Mouse (Mus musculus): Measurements from ENCODE around the gene Klc4.

DNA sequence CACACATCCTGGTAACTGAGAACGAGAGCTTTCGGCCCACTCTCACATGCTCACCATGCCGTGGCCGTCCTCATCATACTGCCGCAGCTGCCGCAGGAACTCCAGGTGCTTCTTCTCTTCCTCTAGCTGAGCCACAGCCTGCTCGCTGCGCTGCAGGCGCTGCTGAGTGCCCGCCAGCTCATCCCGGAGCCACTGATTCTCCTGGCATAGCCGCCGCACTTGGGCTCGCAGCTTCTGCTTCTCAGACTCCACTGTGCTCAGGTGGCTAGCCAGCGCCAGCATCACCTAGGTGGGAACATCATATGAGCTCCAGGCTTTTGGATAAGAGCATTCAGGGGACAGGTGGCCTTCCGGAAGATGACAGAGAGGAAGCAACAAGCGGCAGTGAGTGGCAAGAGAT lies 3.8 kb downstream of the Klc4 start:
- TF ChIP-seq CTCF (conservative IDR thresholded peaks at IDR 0.05; ENCODE audit: insufficient read depth, insufficient read length, low read depth, low read length) (no peak), POLR2A (IDR thresholded peaks at IDR 0.05; ENCODE audit: low read depth, low read length) (no peak)

All from kidney, adult 2 months (tissue).